Mouse (Mus musculus): Measurements from ENCODE around the gene Defb23.

DNA sequence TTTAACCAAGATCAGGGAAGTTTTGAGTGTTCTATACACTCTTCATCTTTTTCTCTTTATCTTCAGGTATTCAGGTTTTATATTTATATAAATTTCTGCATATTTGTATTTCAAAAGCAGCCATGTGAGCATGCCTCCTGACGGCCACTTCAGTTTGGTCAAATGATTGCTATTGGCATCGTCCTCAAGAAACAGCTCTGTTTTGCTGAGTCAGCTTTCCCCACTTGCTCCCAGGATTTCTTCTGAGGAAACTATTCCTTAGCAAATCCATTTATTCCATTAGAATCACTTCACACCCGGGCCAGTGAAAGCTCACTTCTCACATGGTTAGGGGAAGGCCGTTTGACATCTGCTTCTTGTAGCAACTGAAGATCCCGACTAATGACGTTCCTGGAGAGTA, 33.6 kb upstream of the Defb23 start:
- no peak for TF ChIP-seq GATA1 (IDR thresholded peaks at IDR 0.05; ENCODE audit: borderline replicate concordance, low read length)
- TF ChIP-seq FLI1 (IDR thresholded peaks at IDR 0.05; ENCODE audit: low read length): no peak

All from megakaryocyte, embryonic 14.5 days (primary cell).